Mouse (Mus musculus) kidney, postnatal 0 days (tissue): ENCODE results near the gene Ptgdr2. TPM values are rescaled to one million over a fixed set of nuclear protein-coding genes. Genes with fewer than 3 reads are reported as not detected.

Experiments
- ATAC-seq: fragments of 200-750 bp; cut with Nextera tagmentation; replicated peaks from 2 replicates; pipeline ENCODE4 v1.8.0; 2017; ENCODE audit warnings: low read depth, moderate number of reproducible peaks, moderate TSS enrichment, moderate library complexity; ENCODE audit not compliant: low FRiP score
- DNase-seq: peaks from one replicate; pipeline ENCODE4 v3.0.0-alpha.2; 2016; ENCODE audit warnings: low spot score
- H3K27ac ChIP-seq: fragments of 300-500 bp; sonication (generic); 2 replicates; pipeline ENCODE4 v1.5.1; 2014; ENCODE audit warnings: mild to moderate bottlenecking
- H3K27me3 ChIP-seq: fragments of 300-500 bp; sonication (generic); 2 replicates; pipeline ENCODE4 v1.6.1; 2014; ENCODE audit warnings: low read length, mixed read lengths; ENCODE audit not compliant: insufficient read depth
- H3K36me3 ChIP-seq: fragments of 300-500 bp; sonication (generic); 2 replicates; pipeline ENCODE4 v1.6.1; 2014; ENCODE audit warnings: low read length, mixed read lengths; ENCODE audit not compliant: insufficient read depth
- H3K4me1 ChIP-seq: fragments of 300-500 bp; sonication (generic); replicated peaks from 2 replicates; pipeline ENCODE4 v1.6.1; 2014; ENCODE audit warnings: antibody characterized with exemption, low read length, mixed read lengths; ENCODE audit not compliant: insufficient read depth
- H3K4me2 ChIP-seq: fragments of 300-500 bp; sonication (generic); 2 replicates; pipeline ENCODE4 v1.6.1; 2014; ENCODE audit warnings: mild to moderate bottlenecking, low read length, moderate library complexity, mixed read lengths
- H3K4me3 ChIP-seq: fragments of 300-500 bp; sonication (generic); replicated peaks from 2 replicates; pipeline ENCODE4 v1.5.1; 2014; ENCODE audit warnings: low read depth, low read length
- H3K9ac ChIP-seq: fragments of 300-500 bp; sonication (generic); 2 replicates; pipeline ENCODE4 v1.6.1; 2014; ENCODE audit warnings: low read depth, low read length
- H3K9me3 ChIP-seq: fragments of 300-500 bp; sonication (generic); replicated peaks from 2 replicates; pipeline ENCODE4 v1.6.1; 2016; ENCODE audit warnings: low read length, inconsistent platforms, mixed read lengths
- CTCF ChIP-seq: IDR thresholded peaks from 2 replicates; pipeline ENCODE4 v1.5.1; 2016; ENCODE audit warnings: antibody characterized with exemption, low read depth, mild to moderate bottlenecking, moderate library complexity
- WGBS: fragments of 180-500 bp; shearing (Covaris S2); extraction: QIAGEN DNeasy Blood & Tissue Kit; methylation state at CpG from one replicate; pipeline ENCODE4 v1.1.7; 2014; 5-methylcytosine and 5-hydroxymethylcytosine counted together
- polyA plus RNA-seq: library from polyadenylated mRNA; unstranded; fragments of >200 nt; fragmentation: Nextera tagmentation; extraction: Ambion mirVana; gene quantifications from 2 replicates; pipeline ENCODE4 v1.2.1, GENCODE M21; 2015

Ptgdr2 gene
- polyA plus RNA-seq, 1 experiment from 2014 or later, result not detected

- Histone ChIP-seq H3K27ac (peak overlapping the region; percentile 79), H3K9ac (no peak overlapping the region), H3K36me3 (peaks cover 11% of the 10 kb centered on the region), H3K27me3 (no peaks in the 10 kb centered on the region), H3K4me3 (no peak overlapping the region), H3K4me2 (no peak overlapping the region), H3K9me3 (no peaks in the 10 kb centered on the region), H3K4me1 (peaks cover 5% of the 10 kb centered on the region; the same call in 1 of the 2 replicates)
- no peak for ATAC-seq
- 49% methylated on average over 6 of the region's 6 CpGs for WGBS
- TF ChIP-seq CTCF, result no peak
- DNase-seq, result peak; percentile 76
These were observed 27.8 kb upstream of the Ptgdr2 start for GRCm38 (mm10) chr19:10909087-10909721.

GRCm38 (mm10) chr19:10914291-10914690 lies 22.7 kb upstream of the Ptgdr2 start:
- H3K27me3 ChIP-seq, result no peaks in the 10 kb centered on the region; the same call in 1 of the 2 replicates
- H3K4me1 ChIP-seq, result no peaks in the 10 kb centered on the region
- H3K9me3 ChIP-seq, result no peaks in the 10 kb centered on the region
- DNase-seq, result no peak
- H3K36me3 ChIP-seq, result no peaks in the 10 kb centered on the region
- 38% methylated on average over 7 of the region's 7 CpGs for WGBS
- TF ChIP-seq CTCF, result no peak
- no peak for ATAC-seq
- H3K27ac ChIP-seq, result no peak overlapping the region
- H3K9ac ChIP-seq, result no peak overlapping the region
- H3K4me2 ChIP-seq, result no peak overlapping the region
- H3K4me3 ChIP-seq, result no peak overlapping the region

- Histone ChIP-seq H3K36me3 (no peaks in the 10 kb centered on the region), H3K4me2 (no peak overlapping the region), H3K4me1 (no peaks in the 10 kb centered on the region), H3K9ac (no peak overlapping the region), H3K9me3 (no peaks in the 10 kb centered on the region), H3K27ac (no peak overlapping the region), H3K27me3 (no peaks in the 10 kb centered on the region; the same call in 1 of the 2 replicates), H3K4me3 (no peak overlapping the region)
- TF ChIP-seq CTCF, result no peak
- DNase-seq (no peak), ATAC-seq (no peak)
- 68% methylated on average over 2 of the region's 2 CpGs for WGBS
These were observed 22.1 kb upstream of the Ptgdr2 start for GRCm38 (mm10) chr19:10914870-10915269.

- WGBS, result 53% methylated on average over 5 of the region's 5 CpGs
- Histone ChIP-seq H3K36me3 (no peaks in the 10 kb centered on the region), H3K4me1 (no peaks in the 10 kb centered on the region), H3K4me3 (no peak overlapping the region), H3K27ac (no peak overlapping the region), H3K27me3 (no peaks in the 10 kb centered on the region; the same call in 1 of the 2 replicates), H3K9me3 (no peaks in the 10 kb centered on the region), H3K9ac (no peak overlapping the region), H3K4me2 (no peak overlapping the region)
- TF ChIP-seq CTCF, result no peak
- DNase-seq (no peak), ATAC-seq (no peak)
These were observed 20.5 kb upstream of the Ptgdr2 start for GRCm38 (mm10) chr19:10916506-10916905.

GRCm38 (mm10) chr19:10918321-10918991 lies 18.5 kb upstream of the Ptgdr2 start:
- no peak overlapping the region for H3K4me2 ChIP-seq
- no peaks in the 10 kb centered on the region for H3K36me3 ChIP-seq
- ATAC-seq (no peak), DNase-seq (no peak)
- no peaks in the 10 kb centered on the region for H3K9me3 ChIP-seq
- H3K4me1 ChIP-seq, result no peaks in the 10 kb centered on the region
- H3K9ac ChIP-seq, result no peak overlapping the region
- no peaks in the 10 kb centered on the region; the same call in 1 of the 2 replicates for H3K27me3 ChIP-seq
- H3K27ac ChIP-seq, result no peak overlapping the region
- H3K4me3 ChIP-seq, result no peak overlapping the region
- WGBS, result 91% methylated on average over 10 of the region's 10 CpGs
- no peak for TF ChIP-seq CTCF

GRCm38 (mm10) chr19:10920532-10920931 lies 16.4 kb upstream of the Ptgdr2 start, which contains the start of gene Zp1:
Zp1 (minus strand) TSS chr19:10920632.
- Histone ChIP-seq H3K9me3 (no peaks in the 10 kb centered on the region), H3K27me3 (no peaks in the 10 kb centered on the region), H3K4me3 (no peak within 1 kb of the TSS), H3K27ac (no peak within 1 kb of the TSS), H3K36me3 (no peaks in the 10 kb centered on the region), H3K4me2 (no peak within 1 kb of the TSS), H3K9ac (no peak within 1 kb of the TSS), H3K4me1 (0 out of 2 replicates have a peak, but pooled peaks cover 3% of the 10 kb centered on the region)
- WGBS, result 61% methylated on average over 2 of the region's 2 CpGs
- no peak for ATAC-seq
- no peak for TF ChIP-seq CTCF
- no peak for DNase-seq
